Mouse (Mus musculus) left cerebral cortex, postnatal 10 days (tissue): ENCODE measurements around the gene Hist1h3c. TPM values are rescaled to one million over a fixed set of nuclear protein-coding genes. Genes with fewer than 3 reads are reported as not detected.
A peak's percentile ranks its signal among the peaks of the same experiment; 100 is the strongest.
"Not testable (repeated sequence)": the region's sequence is repeated elsewhere in the genome, so short reads cannot be mapped to it uniquely, and the experiment has no call there.

ENCODE experiments used
- DNase-seq, 2 experiments: peaks; one replicate each; pipeline ENCODE4 v3.0.0; 2021 to 2022; ENCODE audit warnings: low spot score in 2 of 2, mixed read lengths in 1 of 2; ENCODE audit errors: extremely low spot score in 1 of 2
- intact Hi-C: fragments of 180-260 bp; cut with DNase I; formaldehyde crosslinking; loops from one replicate; pipeline ENCODE4 v1.15.1; 2025
- total RNA-seq, 2 experiments: library from RNA; stranded (reverse); gene quantifications; 2 replicates each; pipeline ENCODE4 v1.2.3; 2021

Hist1h3c gene
- 10 to 100 TPM; 13.2 to 15.0 TPM for total RNA-seq

- peak; percentile 88 to 92 for DNase-seq
- intact Hi-C loops = no loop called here
Observed at GRCm38 (mm10) chr13:23745381-23746161, at the start of gene Hist1h3c. Gene Hist1h3c, minus strand, starts transcription at chr13:23745602.

- intact Hi-C loops = no loop called here
- DNase-seq = peak; percentile 57 to 58
Observed at GRCm38 (mm10) chr13:23792520-23792919, 47.1 kb upstream of the Hist1h3c start.

GRCm38 (mm10) chr13:23779025-23779424, 33.6 kb upstream of the Hist1h3c start:
- intact Hi-C loops = no loop called here
- DNase-seq = no peak

GRCm38 (mm10) chr13:23778339-23778738, 32.9 kb upstream of the Hist1h3c start:
- intact Hi-C loops = no loop called here
- no peak for DNase-seq

- intact Hi-C loops = no loop called here
- DNase-seq = peak; percentile 47 to 64
Observed at GRCm38 (mm10) chr13:23772561-23773313, 27.3 kb upstream of the Hist1h3c start.

GRCm38 (mm10) chr13:23769613-23770012, 24.2 kb upstream of the Hist1h3c start, which contains the start of gene Trim38:
Gene Trim38, plus strand, starts transcription at chr13:23769913.
- intact Hi-C loops, DNase-seq: not testable (repeated sequence)

GRCm38 (mm10) chr13:23768834-23769397, 23.5 kb upstream of the Hist1h3c start:
- no peak for DNase-seq
- intact Hi-C loops = no loop called here

- intact Hi-C loops = no loop called here
- DNase-seq = no peak
Observed at GRCm38 (mm10) chr13:23766772-23767171, 21.4 kb upstream of the Hist1h3c start.

GRCm38 (mm10) chr13:23765172-23765513, 19.7 kb upstream of the Hist1h3c start:
- no peak for DNase-seq
- intact Hi-C loops = no loop called here

GRCm38 (mm10) chr13:23764324-23765171, 19.1 kb upstream of the Hist1h3c start:
- intact Hi-C loops = no loop called here

GRCm38 (mm10) chr13:23763586-23764323, 18.4 kb upstream of the Hist1h3c start, which contains the start of gene Hist1h1a:
Gene Hist1h1a, plus strand, starts transcription at chr13:23763666.
- peak; percentile 85 to 90 for DNase-seq

More at GRCm38 (mm10) chr13:23764324-23765171, 19.1 kb upstream of the Hist1h3c start:
- no peak for DNase-seq

GRCm38 (mm10) chr13:23763242-23763585, 17.8 kb upstream of the Hist1h3c start:
- intact Hi-C loops = no loop called here

More at GRCm38 (mm10) chr13:23763586-23764323, 18.4 kb upstream of the Hist1h3c start, which contains the start of gene Hist1h1a:
- intact Hi-C loops = no loop called here

GRCm38 (mm10) chr13:23761871-23762821, 16.7 kb upstream of the Hist1h3c start, which contains the start of gene Hist1h3a:
Gene Hist1h3a, minus strand, starts transcription at chr13:23762386.
- intact Hi-C loops = not testable (repeated sequence)
- DNase-seq = peak; percentile 46 to 71

More at GRCm38 (mm10) chr13:23763242-23763585, 17.8 kb upstream of the Hist1h3c start:
- DNase-seq = no peak

- intact Hi-C loops = no loop called here
- peak; percentile 99 to 100 for DNase-seq
Observed at GRCm38 (mm10) chr13:23760972-23761864, 15.8 kb upstream of the Hist1h3c start, which contains the start of gene Hist1h4a. Gene Hist1h4a, minus strand, starts transcription at chr13:23761230.

- DNase-seq = no peak
- intact Hi-C loops = no loop called here
Observed at GRCm38 (mm10) chr13:23760240-23760971, 15.0 kb upstream of the Hist1h3c start.
